Mouse (Mus musculus): ENCODE results near the gene Snca. TPM values are rescaled to one million over a fixed set of nuclear protein-coding genes. Genes with fewer than 3 reads are reported as not detected.

The Snca gene
- not detected for polyA plus RNA-seq (2017; shearing (Covaris generic))

DNA sequence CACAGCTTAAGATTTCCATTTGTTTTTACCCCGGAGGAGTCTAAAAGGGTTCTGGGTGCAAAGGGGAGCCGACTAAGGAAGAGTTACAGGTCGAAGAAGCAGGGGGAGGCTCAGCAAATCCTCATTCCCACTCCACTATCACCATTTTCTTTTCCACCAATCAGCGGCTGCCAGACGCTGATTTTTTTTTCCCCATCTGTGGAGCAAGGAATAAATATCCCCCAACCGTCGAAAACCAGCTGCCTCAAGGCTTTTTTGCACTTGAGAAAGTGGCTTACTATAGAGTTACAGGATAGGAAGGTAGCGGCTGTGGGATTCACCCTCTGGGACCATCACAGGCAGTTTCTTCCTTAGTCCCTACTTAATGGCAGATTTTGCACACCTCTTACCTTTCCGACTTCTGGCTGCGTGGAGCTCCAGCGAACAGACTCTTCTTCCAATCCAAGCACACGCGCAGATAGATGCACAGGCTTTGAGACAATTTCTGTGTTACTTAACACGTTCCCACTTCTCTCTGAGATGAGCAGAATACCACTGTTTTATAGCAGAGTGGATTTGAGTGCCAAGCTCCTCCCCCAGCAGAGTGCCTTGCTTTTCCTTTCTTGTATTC lies at the start of gene Snca:
Gene Snca, minus strand, starts transcription at position 574 of the 610 bp plus-strand sequence.

Other genes starting within 250 kb of the Snca start
- not detected for gene Mmrn1, start 95.1 kb upstream of the Snca start, polyA plus RNA-seq (2017; shearing (Covaris generic))

Data from naive thymus-derived CD4-positive, alpha-beta T cell, adult 5 months (primary cell).